Mouse (Mus musculus): ENCODE measurements around the gene Ube2j1. TPM values are rescaled to one million over a fixed set of nuclear protein-coding genes. Genes with fewer than 3 reads are reported as not detected.

Ube2j1 gene
- polyA plus RNA-seq, 1 experiment from 2014 or later, result 39.6 TPM

DNA sequence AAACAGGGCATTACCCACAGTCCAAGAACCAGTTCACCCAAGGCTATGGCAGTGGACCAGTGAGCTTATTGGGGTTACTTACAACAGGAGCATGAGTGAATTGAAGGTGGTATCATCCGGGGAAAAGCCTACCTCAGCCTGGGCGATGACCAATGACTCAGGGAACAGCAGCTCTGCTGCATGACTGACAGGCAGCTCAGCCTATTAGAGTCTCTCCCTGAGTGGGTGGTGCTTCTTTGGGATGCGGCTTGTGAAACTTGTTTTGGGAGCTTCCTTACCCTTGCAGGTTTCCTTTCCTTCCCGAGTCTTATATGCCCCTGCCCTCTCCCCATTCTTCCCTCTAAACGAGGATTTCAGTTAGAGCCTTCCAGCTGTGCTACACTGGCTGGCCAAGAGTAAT lies 21.4 kb downstream of the Ube2j1 start:
- Histone ChIP-seq H3K27me3 (ENCODE audit: insufficient read depth, low read length) (no peaks in the 10 kb centered on the region), H3K4me1 (replicated peaks; ENCODE audit: insufficient read depth, low read length) (no peaks in the 10 kb centered on the region), H3K4me2 (ENCODE audit: low read length) (no peak overlapping the region), H3K9me3 (replicated peaks; ENCODE audit: low read length) (no peaks in the 10 kb centered on the region), H3K27ac (no peak overlapping the region), H3K36me3 (ENCODE audit: insufficient read depth, low read length) (peaks cover 27% of the 10 kb centered on the region; the same call in 1 of the 2 replicates), H3K4me3 (replicated peaks; ENCODE audit: low read depth, low read length) (no peak overlapping the region), H3K9ac (ENCODE audit: low read depth, low read length) (no peak overlapping the region)
- DNase-seq (ENCODE audit: low spot score) (no peak), ATAC-seq (replicated peaks; ENCODE audit: low FRiP score, low read depth) (no peak)
- no peak for TF ChIP-seq CTCF (IDR thresholded peaks at IDR 0.05; ENCODE audit: low read depth)
- 78% methylated on average over 5 of the region's 5 CpGs for WGBS

DNA sequence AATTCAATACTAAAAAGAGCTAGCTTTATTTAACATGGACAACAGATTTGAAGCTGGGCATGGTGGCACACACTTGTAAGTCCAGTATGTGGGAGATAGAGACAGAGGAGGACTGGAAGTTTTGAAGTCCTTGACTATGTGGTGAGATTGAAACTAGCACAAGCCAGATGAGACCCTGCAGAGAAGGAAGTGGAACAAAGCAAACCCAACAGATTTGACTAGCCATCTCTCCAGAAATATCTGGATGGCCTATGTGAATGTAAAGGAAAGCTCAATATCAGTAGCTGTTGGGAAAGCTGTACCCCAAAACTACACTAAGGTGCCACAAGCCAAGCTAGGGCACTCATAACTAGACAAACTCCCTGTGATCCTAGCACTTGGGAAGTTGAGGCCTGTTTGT lies 23.2 kb downstream of the Ube2j1 start:
- ATAC-seq (replicated peaks; ENCODE audit: low FRiP score, low read depth), result no peak
- no peaks in the 10 kb centered on the region for H3K27me3 ChIP-seq (ENCODE audit: insufficient read depth, low read length)
- H3K27ac ChIP-seq, result 0 out of 2 replicates have a peak overlapping the region, but pooled peaks have one; percentile 1

DNA sequence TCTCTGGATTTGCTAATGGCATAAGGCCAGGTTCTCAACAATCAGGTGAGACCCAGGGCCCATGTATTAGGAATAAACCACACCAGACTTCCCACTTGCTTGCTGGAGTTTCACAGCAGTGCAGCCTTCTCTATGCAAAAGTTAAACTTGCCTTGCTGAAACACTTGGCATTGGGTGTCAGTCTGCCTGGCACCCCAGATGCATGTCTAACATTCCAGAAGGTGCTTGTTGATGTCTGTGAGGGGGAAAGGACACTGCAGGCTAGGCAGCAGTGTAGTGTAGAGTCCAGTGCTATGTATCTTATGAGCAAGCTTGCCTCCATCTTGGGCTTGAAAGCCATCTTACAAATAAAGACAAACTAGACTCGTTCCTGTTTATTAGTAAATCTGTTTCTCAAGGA lies 25.1 kb downstream of the Ube2j1 start:
- DNase-seq (ENCODE audit: low spot score) (no peak), ATAC-seq (replicated peaks; ENCODE audit: low FRiP score, low read depth) (no peak)
- TF ChIP-seq CTCF (IDR thresholded peaks at IDR 0.05; ENCODE audit: low read depth), result no peak
- H3K4me3 ChIP-seq (replicated peaks; ENCODE audit: low read depth, low read length), result no peak overlapping the region
- WGBS, result 82% methylated on average over 1 of the region's 1 CpGs
- no peaks in the 10 kb centered on the region for H3K27me3 ChIP-seq (ENCODE audit: insufficient read depth, low read length)
- H3K27ac ChIP-seq, result no peak overlapping the region
- no peaks in the 10 kb centered on the region for H3K9me3 ChIP-seq (replicated peaks; ENCODE audit: low read length)
- H3K4me2 ChIP-seq (ENCODE audit: low read length), result no peak overlapping the region
- 0 out of 2 replicates have a peak, but pooled peaks cover 11% of the 10 kb centered on the region for H3K36me3 ChIP-seq (ENCODE audit: insufficient read depth, low read length)
- H3K4me1 ChIP-seq (replicated peaks; ENCODE audit: insufficient read depth, low read length), result 0 out of 2 replicates have a peak, but pooled peaks cover 2% of the 10 kb centered on the region
- H3K9ac ChIP-seq (ENCODE audit: low read depth, low read length), result no peak overlapping the region

More for the DNA sequence above, 23.2 kb downstream of the Ube2j1 start:
- DNase-seq (ENCODE audit: low spot score), result no peak
- Histone ChIP-seq H3K4me2 (ENCODE audit: low read length) (no peak overlapping the region), H3K9ac (ENCODE audit: low read depth, low read length) (no peak overlapping the region), H3K4me1 (replicated peaks; ENCODE audit: insufficient read depth, low read length) (no peaks in the 10 kb centered on the region), H3K9me3 (replicated peaks; ENCODE audit: low read length) (no peaks in the 10 kb centered on the region), H3K36me3 (ENCODE audit: insufficient read depth, low read length) (peaks cover 25% of the 10 kb centered on the region; the same call in 1 of the 2 replicates), H3K4me3 (replicated peaks; ENCODE audit: low read depth, low read length) (no peak overlapping the region)
- TF ChIP-seq CTCF (IDR thresholded peaks at IDR 0.05; ENCODE audit: low read depth), result no peak

DNA sequence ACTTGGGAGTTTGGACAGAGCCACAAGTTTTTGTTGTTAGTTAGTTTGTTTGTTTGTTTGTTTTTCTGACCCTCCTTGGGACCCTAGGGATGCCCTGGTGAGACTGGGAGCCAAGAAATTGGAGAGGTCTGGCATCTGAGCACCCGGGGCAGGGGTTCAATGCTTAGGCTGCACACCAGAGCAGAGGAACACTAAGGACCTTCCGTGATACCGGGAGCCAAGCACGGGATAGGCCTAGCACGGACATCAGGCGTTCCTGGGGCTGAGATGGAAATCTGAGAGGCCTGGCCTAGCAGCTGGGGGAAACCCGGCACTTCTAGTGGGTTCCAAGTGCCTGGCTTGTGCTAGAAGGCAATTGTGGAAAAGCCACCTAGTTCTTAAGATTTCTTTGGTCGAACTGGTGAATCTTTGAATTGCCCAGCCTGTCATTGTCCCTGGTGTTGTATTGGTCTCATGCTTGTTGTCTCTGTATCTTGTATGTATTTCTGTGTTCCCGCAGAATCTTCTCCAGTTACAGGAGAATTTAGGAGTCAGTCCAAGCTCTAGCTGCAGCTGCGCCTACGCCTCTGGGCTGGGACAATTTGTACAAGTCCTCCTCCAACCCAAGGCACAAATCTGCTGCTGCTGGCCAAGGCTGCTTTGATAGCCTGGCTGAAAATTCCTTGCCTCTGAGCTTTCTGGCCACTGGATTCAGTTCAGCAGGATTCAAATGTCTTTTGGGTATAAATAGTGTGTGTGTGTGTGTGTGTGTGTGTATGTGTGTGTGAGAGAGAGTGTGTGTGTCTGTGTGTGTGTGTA lies 26.9 kb downstream of the Ube2j1 start:
- Histone ChIP-seq H3K27ac (no peak overlapping the region), H3K9me3 (replicated peaks; ENCODE audit: low read length) (no peaks in the 10 kb centered on the region), H3K4me3 (replicated peaks; ENCODE audit: low read depth, low read length) (no peak overlapping the region), H3K27me3 (ENCODE audit: insufficient read depth, low read length) (no peaks in the 10 kb centered on the region), H3K4me1 (replicated peaks; ENCODE audit: insufficient read depth, low read length) (0 out of 2 replicates have a peak, but pooled peaks cover 2% of the 10 kb centered on the region), H3K9ac (ENCODE audit: low read depth, low read length) (no peak overlapping the region), H3K4me2 (ENCODE audit: low read length) (no peak overlapping the region), H3K36me3 (ENCODE audit: insufficient read depth, low read length) (no peaks in the 10 kb centered on the region)
- ATAC-seq (replicated peaks; ENCODE audit: low FRiP score, low read depth), result no peak
- peak; percentile 53 for DNase-seq (ENCODE audit: low spot score)
- no peak for TF ChIP-seq CTCF (IDR thresholded peaks at IDR 0.05; ENCODE audit: low read depth)
- WGBS, result 46% methylated on average over 11 of the region's 11 CpGs

DNA sequence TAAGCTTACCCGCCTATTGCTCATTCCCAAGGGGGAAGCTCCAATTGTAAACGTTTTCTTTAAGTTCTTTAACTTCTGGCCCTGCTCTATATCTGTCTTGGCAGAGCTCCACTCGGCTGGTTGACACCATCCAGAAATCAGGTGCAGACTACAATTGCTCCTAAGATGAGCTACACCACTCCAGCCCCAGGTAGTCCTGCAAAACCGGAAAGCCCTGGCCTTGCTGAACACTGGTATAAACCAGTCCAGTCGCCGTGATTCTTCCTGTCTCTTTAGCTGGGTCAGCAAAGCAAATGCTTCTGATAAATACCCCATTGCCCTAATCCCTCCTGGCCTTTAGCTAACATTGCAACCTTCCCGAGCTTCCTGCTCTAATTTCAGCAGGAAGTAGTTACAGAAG lies 29.9 kb downstream of the Ube2j1 start:
- H3K4me3 ChIP-seq (replicated peaks; ENCODE audit: low read depth, low read length), result no peak overlapping the region
- H3K4me2 ChIP-seq (ENCODE audit: low read length), result no peak overlapping the region
- H3K4me1 ChIP-seq (replicated peaks; ENCODE audit: insufficient read depth, low read length), result 0 out of 2 replicates have a peak, but pooled peaks cover 2% of the 10 kb centered on the region
- DNase-seq (ENCODE audit: low spot score), result no peak
- no peaks in the 10 kb centered on the region for H3K9me3 ChIP-seq (replicated peaks; ENCODE audit: low read length)
- TF ChIP-seq CTCF (IDR thresholded peaks at IDR 0.05; ENCODE audit: low read depth), result no peak
- no peaks in the 10 kb centered on the region for H3K27me3 ChIP-seq (ENCODE audit: insufficient read depth, low read length)
- ATAC-seq (replicated peaks; ENCODE audit: low FRiP score, low read depth), result no peak
- H3K36me3 ChIP-seq (ENCODE audit: insufficient read depth, low read length), result no peaks in the 10 kb centered on the region
- H3K9ac ChIP-seq (ENCODE audit: low read depth, low read length), result no peak overlapping the region
- 46% methylated on average over 7 of the region's 7 CpGs for WGBS
- H3K27ac ChIP-seq, result no peak overlapping the region

DNA sequence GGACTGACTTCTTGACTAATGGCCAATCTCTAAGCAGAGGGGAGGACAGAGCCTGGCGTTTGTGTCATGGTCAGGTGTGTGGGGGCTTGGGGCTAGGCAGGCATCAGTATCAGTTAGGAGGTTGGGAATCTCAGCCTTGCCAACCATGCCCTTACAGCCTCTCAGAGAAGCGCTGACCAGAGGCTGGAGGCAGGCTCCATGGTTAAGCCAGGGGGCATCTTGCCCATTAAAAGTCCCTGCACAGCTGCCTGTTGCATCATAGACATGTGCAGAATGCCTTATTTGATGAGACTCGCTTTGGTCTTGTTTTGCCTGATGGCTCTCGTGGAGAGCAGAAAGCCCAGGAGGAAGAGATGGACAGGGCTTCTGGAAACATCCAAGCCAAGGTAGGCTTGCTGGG lies 31.8 kb downstream of the Ube2j1 start, which contains the start of gene Gabrr2:
TSS of gene Gabrr2 (plus strand) at position 19 of the 400 bp plus-strand sequence.
- ATAC-seq (replicated peaks; ENCODE audit: low FRiP score, low read depth) (no peak), DNase-seq (ENCODE audit: low spot score) (no peak)
- no peaks in the 10 kb centered on the region for H3K27me3 ChIP-seq (ENCODE audit: insufficient read depth, low read length)
- H3K4me2 ChIP-seq (ENCODE audit: low read length), result no peak within 1 kb of the TSS
- H3K27ac ChIP-seq, result no peak within 1 kb of the TSS
- no peaks in the 10 kb centered on the region for H3K9me3 ChIP-seq (replicated peaks; ENCODE audit: low read length)
- H3K4me3 ChIP-seq (replicated peaks; ENCODE audit: low read depth, low read length), result no peak within 1 kb of the TSS
- no peak within 1 kb of the TSS for H3K9ac ChIP-seq (ENCODE audit: low read depth, low read length)
- 84% methylated on average over 4 of the region's 4 CpGs for WGBS
- no peak for TF ChIP-seq CTCF (IDR thresholded peaks at IDR 0.05; ENCODE audit: low read depth)
- 0 out of 2 replicates have a peak, but pooled peaks cover 2% of the 10 kb centered on the region for H3K4me1 ChIP-seq (replicated peaks; ENCODE audit: insufficient read depth, low read length)
- H3K36me3 ChIP-seq (ENCODE audit: insufficient read depth, low read length), result no peaks in the 10 kb centered on the region
